Mouse (Mus musculus) thymus, postnatal 25 days (tissue): ENCODE data around the gene Cox18.
"Not testable (repeated sequence)": the region's sequence is repeated elsewhere in the genome, so short reads cannot be mapped to it uniquely, and the experiment has no call there.

Experiments used
- DNase-seq: peaks from one replicate; pipeline ENCODE4 v3.0.0; 2022

Gene Cox18

DNA sequence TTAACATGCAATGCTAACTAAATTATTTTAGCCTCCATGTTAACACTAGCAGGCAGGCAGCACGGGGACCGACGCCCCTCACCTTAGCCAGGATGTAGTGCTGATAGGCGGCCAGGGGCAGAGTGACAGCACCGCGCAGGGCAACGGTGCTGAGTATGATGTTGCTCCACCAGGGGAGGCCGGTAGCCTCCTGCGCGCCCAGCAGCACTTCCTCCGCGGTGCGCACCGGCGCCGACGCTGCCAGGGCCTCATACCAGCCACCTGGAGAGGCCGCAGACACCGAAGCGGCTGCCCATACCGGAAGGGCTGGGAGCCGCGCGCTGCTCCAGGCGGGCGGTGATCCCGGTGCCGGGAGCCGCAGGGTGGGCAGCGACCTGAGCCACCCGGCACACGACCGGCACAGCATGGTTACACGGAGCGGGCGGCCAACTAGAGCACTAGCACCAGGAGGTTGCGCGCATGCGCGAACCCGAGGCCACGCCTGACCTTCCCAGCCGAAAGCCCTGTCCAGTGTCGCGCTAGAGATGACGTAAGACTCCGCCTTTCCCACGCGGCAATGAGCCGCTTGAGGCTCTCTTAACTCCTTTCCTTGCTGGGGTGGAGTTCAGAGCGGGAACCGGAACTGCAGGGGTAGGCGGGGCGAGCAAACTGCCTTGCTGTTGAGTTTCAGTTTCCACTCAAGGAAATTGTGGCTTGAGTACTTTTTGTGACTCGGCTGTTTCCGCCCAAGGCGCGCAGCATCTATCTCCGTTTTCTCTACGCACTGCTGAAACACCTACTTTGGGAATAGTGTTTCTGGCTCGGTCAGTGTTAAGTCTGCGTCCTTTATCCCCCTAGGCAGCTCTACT, at the start of gene Cox18:
Gene Cox18 (minus strand): TSS at position 468 of the 848 bp plus-strand sequence.
- DNase-seq = peak; percentile 98

DNA sequence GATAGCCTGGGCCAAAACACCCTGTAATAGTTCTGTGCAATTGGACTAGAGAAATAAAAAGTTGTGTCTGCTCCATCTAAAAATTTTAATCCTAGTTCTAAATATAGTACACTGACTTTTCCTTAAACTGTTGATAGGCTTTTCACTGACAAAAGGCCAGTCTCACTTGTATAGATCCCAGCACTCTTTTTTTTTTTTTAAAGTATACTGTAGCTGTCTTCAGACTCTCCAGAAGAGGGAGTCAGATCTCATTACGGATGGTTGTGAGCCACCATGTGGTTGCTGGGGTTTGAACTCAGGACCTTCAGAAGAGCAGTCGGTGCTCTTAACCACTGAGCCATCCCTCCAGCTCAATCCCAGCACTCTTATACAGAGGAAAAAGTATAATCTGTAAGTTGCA, 38.4 kb upstream of the Cox18 start:
- not testable (repeated sequence) for DNase-seq

DNA sequence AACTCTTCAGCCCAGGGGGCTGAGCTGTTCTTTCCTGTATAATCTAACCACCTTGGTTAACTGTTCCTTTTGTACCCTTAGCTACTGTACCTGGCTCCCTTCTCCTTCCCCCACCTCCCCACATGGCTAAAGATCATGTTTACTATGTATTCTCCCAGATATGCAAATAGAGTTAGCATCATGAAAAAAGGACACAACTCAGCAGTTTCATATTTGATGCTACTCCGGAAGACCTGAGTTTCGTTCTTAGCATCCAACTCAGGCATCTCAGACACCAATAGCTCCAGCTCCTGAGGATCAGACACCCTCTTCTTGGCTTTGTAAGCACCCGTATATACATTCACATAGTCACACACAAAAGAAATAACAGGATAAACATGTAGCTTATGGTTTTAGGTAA, 33.2 kb upstream of the Cox18 start:
- DNase-seq = no peak

DNA sequence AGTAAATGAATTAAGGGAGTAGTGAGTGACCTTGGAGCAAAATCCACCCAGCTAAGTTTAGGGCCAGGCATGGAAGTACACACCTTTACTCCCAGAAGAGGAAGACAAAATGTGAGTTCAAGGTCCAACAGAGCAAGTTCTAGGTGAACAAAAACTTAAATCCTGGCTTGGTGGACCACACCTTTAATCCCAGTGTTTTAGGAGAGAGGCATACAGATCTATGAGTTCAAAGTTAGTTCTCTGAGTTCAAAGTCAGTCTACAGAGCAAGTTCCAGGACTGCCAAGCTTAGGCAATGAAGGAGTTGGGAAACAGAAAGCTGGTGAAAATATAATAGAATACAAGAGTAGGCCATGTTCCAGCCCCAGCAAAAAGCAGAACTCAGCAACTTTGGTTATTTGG, 23.7 kb upstream of the Cox18 start:
- DNase-seq = no peak

DNA sequence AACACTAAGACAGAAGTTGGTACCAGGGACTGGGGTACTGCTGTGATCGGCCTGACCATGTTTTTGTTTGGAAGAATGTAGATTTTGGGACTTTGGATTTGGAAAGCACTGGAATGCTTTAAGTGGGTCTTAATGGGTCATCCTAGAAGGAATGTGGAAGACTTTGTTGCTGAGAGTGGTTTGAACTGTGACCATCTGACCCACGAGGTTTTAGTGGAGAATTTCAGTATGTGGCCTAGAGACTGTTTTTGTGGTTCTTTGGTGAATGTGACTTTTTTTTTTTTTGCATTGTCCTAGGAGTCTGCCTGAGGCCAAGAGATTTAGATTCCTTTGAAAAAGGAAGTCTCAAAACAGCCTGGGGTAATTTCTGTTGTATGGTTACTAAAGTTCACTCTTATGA, 23.2 kb upstream of the Cox18 start:
- DNase-seq = no peak

DNA sequence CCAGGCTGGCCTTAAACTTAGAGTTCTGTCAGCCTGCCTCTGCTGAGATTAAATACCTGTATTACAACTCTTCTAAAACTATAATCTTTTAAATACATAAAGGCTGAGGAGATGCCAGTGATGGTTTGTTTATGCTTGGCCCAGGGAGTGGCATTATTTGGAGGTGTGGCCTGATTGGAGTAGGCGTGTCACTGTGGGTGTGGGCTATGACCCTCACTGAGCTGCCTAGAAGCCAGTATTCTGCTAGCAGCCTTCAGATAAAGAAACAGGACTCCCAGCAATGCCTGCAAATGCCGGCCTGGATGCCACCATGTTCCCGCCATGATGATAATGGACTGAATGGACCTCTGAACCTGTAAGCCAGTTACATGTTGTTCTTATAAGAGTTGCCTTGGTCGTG, 22.8 kb upstream of the Cox18 start:
- no peak for DNase-seq

DNA sequence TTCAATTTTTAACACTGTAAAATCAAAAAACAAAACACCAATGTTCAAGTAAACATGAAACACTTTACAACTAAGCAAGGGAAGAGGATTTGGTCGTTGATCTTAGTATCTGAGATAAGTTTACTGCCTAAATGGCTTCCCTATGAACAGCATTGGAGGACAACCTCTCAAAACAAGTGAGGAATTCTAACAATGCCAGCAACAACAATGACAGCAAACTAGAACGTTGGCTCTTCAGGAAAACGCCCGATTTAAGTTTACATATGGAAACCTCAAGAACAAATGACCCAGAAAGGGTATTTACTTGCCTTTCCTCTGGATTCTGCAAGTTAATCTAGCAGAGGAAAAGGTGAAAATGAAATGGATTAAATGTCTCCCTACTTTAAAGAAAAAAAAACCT, 21.6 kb upstream of the Cox18 start:
- no peak for DNase-seq

DNA sequence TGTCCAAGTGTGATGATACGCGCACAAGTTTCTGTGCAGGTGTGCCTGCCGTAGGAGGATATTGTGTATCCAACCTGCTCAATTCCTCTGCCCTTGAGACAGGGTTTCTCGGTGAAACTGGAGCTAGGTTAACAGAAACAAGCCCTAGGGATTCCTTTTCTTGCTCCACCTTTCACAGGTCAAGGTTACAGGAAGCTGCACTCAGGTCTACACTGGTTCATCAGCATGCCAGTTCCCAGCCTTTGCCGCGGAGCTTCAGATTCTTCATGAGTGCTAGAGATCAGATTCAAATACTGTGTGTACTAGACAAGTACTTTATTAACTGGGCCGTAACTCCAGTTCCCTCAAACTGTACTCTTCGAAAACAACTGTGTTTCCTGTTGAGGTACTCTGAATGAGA, 11.4 kb upstream of the Cox18 start:
- no peak for DNase-seq

DNA sequence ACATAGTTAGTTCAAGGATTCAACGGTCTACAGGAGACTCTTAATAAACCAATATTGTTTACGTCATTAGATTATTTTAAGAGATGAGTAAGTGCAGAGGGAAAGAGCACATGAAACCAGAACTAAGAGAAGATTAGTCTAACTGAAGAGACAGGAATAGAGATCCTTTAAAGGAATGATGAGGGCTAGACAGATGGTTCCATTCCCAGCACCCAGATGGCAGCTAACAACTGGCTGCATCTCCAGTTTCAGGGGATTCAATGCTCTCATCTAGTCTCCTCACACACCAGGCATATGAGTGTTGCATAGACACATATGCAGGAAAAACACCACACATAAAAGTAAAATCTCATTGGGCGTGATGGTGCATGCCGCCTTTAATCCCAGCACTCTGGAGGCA, 9.5 kb upstream of the Cox18 start:
- DNase-seq = no peak

DNA sequence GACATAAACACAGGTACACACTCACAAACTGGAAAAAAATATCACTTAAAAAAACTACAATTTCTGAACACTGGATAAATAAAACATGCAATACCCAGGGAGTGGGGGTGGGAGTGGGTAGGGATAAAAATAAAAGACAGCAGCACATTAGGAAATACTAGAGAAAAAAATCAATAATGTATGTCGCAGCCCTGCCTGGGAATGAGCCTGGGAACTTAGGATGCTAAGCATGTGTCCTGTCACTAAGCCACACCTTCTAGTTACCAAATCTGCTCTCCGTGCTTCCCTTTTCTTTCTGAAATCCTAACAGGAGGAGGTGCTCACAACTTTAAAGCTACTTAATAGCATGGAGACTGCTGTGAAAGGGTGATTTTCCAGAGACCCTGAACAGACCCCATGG, 6.0 kb upstream of the Cox18 start:
- DNase-seq = no peak

DNA sequence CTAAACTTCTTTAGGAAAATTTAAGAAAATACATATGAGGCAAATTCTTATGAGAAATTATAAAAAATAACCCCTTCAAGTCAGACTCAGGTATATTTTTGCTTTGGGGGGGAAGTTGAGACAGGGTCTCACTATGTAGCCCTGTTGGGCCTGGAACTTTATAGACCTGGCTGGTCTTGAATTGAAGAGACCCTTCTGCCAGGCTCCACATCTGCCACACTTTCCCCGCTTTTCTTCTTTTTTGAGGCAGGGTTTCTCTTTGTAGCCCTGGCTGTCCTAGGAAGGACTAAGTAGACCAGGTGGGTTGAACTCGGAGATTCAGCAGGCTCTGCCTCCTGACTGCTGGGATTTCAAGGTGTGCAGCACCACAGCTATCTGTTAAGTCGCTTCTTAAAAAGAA, 2.9 kb upstream of the Cox18 start:
- DNase-seq = no peak

DNA sequence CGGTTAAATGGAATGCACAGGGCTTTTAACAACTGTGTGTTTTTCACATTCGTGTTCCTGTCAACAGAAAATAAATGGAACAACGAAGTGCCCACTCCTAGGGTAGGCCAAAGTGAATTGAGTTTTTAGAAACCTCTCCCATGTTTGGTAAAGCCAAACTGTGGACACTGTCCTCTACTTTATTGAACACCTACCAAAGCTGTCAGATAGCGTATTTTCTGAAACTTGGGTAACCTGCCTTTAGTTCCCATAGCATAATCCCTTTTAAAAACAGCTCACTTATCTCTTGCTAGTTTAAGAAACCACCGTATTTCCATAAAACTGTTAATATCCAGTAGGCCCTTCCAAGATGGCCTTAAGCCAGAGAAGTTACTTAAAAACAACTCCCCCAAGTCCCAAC, 929 bp upstream of the Cox18 start:
- DNase-seq = no peak

DNA sequence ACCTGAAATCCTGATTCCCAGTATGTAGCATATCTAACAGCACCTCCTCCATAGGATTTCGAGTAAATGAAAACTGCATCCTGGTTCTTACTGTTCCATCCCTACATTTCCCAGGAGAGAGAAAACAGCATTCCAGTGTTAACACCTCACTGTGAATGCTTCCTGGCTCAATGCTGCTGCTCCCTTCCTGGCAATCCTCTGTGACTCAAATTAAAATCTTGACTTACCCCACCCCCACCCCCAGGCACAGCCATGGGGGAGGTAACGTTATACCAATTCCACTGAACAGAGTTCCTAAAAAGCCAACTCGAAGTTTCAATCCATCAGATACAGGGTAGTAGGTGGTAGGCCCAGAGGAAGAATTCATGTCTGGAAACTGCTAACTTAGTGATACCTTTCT, 864 bp downstream of the Cox18 start:
- no peak for DNase-seq

DNA sequence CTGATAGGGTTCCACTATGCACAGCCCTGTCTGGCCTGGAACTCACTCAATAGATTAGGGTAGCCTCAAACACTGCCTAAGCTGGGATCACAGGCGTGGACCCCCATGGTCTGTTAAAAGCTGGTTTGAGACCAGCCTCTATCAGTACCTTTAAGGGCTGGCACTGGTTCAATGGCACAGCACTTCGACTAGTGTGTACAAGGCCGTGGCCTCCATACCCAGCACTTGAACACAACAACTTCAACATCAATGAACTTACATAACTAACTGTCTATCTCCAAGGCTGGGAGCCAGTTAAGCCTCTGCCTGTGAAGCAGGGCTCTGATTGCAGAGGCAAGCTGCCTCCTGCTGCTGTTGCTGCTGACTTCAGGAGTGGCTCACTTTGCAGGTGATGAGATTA, 6.0 kb downstream of the Cox18 start:
- DNase-seq = no peak

DNA sequence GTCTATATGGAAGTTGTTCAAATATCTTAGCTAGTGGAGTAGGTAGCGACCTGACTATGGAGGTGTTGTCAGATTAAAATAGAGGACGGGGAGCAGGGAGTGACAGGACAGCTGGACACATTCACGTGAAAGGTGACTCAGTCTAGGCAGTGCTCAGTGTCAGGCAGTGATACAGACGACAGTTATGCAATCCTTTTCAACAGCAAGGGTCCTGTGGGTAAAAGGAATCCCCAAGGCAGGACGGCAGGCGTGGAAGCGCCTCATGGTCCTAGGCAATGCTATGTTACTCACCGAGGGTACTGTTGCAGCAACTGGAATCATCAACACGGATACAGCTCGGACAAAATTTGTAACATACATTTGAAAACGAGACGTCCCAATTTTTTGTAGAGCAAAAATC, 6.6 kb downstream of the Cox18 start:
- no peak for DNase-seq

DNA sequence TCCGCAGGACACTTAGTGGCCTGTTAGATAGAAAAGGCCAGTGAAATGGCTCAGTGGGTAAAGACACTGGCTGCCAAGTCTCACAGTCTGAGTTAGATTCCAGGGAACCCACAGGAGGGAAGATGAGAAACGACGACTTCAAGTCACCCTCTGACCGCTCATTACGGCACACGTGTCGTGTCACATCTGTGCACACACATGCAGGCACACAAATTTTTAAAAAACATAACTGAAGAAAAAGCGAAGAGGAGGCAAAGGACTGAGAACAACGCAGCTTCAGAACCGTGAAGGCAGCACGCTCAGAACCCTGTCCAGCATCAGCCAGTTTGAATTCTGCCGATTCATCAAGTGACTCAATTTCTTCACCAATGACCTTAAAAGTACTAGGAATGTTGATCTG, 10.4 kb downstream of the Cox18 start:
- DNase-seq = no peak

DNA sequence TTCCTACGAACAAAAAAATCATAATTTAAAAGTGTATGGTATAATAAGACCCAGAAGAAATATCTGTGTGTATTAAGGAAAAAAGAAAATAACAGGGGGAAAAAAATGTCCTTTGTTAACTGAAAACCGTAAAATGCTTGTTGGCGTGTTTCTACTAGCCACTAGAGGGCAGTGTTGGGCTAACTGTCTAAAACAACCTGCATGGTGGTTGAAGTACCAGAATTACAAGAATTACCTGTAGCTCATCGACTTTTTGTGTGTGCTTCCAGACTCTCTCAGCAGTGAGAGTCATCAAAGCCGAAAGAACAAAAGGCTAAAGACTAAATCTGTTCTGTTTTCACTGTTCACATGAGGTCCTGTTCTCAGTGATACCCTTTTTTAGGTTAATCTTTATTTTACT, 20.6 kb downstream of the Cox18 start:
- DNase-seq = peak; percentile 50

DNA sequence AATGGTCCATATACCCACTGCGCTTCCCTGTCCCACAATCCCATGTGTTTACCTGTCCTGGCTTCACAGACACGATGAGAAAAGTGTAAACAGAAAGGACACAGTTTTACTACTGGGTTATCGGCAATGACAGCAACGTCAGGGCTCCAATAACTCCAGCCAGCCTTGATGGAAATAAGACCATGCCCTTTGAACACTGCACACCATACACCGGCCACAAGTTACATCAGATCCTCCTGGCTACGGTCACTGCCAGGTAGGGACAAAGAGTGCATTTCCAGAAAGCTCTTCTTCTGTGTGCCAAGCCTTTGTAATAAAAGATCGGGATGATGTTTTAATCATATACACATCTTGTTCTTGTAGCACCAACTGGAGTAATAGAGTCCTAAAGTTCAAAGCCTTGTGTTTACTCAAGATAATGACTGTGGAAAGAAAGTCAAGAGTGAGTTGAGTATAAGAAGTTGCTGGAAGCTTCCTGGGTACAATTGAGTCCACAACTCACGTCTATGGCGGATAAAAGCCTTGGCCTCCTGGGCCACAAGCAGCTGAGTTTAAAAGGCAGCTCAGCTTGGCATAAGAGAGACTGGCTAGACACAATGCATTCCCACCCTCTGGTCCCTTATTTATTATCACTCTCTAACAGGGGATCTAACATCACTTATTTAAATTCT, 21.2 kb downstream of the Cox18 start:
- no peak for DNase-seq

DNA sequence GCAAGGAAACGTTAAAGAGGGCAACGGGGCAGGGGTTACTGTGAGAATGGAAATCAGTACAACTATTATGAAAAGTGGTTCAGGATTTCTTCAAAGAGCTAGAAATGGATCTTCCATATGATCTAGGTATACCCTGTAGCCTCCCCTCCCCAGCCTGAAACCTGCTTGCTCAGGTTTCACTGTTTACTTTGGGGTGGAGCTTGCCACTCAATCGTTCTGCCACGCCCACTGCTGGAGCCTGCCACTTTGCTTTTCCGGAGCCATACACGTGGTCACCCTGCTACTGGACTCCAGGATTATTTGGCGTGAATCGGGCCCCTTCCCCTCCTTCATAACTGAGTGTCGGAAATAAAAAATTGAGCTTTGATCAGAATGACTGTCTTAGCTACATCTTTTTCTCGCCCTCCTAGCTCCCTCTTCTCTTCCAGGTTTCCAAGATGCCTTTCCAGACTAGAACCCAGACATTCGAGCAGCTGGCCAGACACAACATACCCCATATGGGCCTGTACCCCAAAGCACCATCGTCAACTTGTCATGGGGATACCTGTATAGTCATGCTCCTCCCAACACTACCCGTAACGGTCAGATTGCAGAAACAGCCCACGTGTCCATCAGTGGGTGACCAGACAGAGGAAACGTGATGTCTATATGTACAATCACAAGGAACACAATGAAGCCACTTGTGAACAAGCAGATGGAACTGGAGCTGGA, 23.7 kb downstream of the Cox18 start:
- DNase-seq = no peak

DNA sequence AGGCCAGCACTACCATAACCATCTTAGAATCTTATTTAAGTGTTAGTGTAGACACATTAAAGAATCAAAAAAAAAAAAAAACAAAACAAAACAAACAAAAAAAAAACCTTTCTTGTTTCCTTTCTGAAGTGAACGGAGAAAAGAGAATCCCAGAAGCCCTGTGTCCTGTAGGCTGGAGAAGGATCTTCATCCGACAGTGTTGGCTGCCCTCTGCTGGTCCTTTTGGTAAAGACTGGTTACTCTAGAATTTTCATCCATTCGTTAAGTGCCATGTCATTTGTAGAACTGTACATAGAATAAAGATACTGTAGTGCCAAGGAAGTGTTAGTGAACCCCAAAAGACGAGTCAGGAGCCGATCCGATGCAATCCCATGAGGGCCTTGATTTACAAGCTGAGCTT, 29.0 kb downstream of the Cox18 start:
- DNase-seq = peak; percentile 8

DNA sequence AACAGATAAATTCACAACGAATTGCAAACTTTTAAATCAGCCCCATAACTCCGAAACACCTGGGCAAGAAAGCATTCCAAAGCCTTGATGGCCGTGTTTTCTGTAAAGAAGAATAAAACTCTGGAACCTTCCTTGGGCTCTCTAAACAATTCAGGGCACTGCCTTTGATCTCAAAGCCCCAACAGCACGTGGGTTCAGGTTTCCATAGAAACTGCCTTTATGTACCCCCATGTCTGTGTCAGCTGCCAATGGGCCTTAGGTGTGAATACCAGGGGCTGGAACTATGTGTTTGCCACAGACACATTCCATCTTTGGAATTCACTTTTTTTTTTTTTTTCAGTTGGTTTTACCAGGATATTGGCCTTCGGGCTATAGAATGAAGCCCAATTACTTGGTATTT, 41.0 kb downstream of the Cox18 start:
- DNase-seq = no peak

DNA sequence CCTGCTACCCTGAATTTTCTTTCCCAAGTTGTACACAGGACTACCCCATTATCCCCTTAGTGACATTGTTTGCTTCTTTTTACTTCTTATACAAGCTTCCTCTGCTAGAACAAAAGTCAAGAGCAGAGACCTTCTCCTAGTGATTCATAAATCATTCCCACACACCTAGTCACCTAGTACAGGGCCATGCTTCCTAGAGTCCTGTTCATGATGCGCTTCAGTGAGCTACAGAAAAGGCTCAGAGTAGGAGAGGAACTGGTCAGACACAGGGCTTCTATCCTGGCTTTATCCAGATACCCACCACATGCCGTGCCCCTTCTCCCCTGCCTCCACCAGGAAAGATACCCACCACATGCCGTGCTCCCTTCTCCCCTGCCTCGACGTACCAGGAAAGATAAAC, 44.7 kb downstream of the Cox18 start:
- no peak for DNase-seq

DNA sequence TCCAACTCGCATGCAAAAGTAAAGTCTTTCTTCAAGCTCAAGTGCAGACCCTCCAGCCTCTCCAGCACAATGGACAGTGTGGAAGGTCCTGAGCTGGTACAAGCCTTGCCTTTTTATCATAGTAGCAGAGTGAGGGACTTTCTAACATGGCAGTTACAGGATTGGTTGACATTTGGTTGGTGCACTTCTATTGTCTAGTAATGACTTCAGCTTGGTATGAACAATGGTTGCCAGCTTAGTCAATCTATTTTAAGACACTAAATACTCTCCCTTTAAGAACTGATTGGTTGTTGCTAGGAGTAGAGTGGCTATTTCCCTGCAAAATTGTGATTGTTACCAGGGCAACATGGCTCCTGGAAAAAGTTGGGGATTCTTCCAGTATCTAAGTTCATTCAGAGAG, 45.7 kb downstream of the Cox18 start:
- no peak for DNase-seq
